Mouse (Mus musculus) CH12.LX (cell line): Measurements from ENCODE around the gene Pex1.

Experiments
- CTCF ChIP-seq, 2 experiments: IDR thresholded peaks in 1 of 2; conservative IDR thresholded peaks in 1 of 2; 2 replicates each; pipeline ENCODE4 v1.5.1; 2011 to 2012; ENCODE audit warnings: low read depth in 2 of 2, low read length in 2 of 2, improper control_type of control experiment in 1 of 2, inconsistent platforms in 1 of 2, mild to moderate bottlenecking in 1 of 2, moderate library complexity in 1 of 2
- ETS1 ChIP-seq: conservative IDR thresholded peaks from 2 replicates; pipeline ENCODE4 v1.6.1; 2012; ENCODE audit warnings: low read depth, mild to moderate bottlenecking, inconsistent platforms, low read length, improper control_type of control experiment, moderate library complexity
- POLR2A ChIP-seq: IDR thresholded peaks from 2 replicates; pipeline ENCODE4 v1.6.1; 2011; ENCODE audit warnings: low read depth, mild to moderate bottlenecking, improper control_type of control experiment, low read length

GRCm38 (mm10) chr5:3630055-3630454 lies 34.2 kb downstream of the Pex1 start:
- TF ChIP-seq CTCF (conservative IDR thresholded peaks at IDR 0.05 in 1 of 2, IDR thresholded peaks at IDR 0.05 in 1 of 2; ENCODE audit: low read depth in 2 of 2, low read length in 2 of 2) (no peak), ETS1 (no peak), POLR2A (no peak)
